Mouse (Mus musculus): ENCODE measurements around the gene C1qtnf4. TPM values are rescaled to one million over a fixed set of nuclear protein-coding genes. Genes with fewer than 3 reads are reported as not detected.

C1qtnf4 gene
- 1 to 10 TPM; 3.3 to 4.8 TPM for total RNA-seq (2021)
- long read RNA-seq, experiment 1, partial matches to known transcripts = 18 of 18 reads
- long read RNA-seq, experiment 1, other reads (novel, unspliced or antisense) = 0 of 18 reads
- long read RNA-seq, experiment 2, partial matches to known transcripts = 11 of 12 reads
- long read RNA-seq, experiment 2, other reads (novel, unspliced or antisense) = 1 of 12 reads

DNA sequence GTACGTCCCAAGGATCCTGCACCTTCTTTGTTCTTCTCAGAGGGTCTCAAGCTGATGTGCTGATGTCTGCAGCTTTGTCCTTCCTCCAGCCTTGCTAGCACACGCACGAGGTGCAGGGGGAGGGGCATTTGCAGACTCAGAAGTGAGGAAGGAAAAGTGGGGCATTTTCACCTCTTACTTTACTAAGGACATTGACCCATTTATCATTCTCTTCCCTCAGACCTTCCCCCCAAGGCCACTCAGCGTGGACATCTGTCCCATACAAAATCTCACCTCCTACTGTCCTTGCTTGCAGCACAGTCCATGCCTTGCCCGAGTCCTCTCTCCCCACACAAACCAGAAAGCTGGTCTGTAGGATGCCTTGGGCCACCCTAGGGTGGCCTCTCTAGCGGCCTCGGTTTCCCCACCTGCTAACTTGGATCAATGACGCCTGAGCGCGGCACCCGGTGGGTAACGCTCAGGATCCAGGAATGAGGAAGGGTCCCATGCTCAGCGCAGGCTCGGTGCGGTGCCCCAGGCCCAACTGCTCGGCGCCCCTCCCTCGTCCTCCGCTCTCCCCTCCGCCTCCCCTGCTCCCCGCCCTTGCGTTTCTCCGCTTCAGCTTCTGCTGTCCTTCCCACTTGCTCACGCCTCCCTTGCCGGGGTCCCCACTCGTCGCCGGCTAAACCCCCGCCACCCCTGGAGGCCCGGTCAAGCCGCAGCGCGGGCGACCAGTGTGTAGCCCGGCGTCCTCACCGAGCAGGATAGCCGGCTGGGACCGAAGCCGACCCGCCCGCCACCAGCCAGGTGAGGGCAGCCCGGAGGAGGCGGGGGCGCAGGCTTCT, at the start of gene C1qtnf4:
C1qtnf4 (plus strand) TSS at position 643 of the 824 bp plus-strand sequence.
- peak; percentile 43 for DNase-seq

DNA sequence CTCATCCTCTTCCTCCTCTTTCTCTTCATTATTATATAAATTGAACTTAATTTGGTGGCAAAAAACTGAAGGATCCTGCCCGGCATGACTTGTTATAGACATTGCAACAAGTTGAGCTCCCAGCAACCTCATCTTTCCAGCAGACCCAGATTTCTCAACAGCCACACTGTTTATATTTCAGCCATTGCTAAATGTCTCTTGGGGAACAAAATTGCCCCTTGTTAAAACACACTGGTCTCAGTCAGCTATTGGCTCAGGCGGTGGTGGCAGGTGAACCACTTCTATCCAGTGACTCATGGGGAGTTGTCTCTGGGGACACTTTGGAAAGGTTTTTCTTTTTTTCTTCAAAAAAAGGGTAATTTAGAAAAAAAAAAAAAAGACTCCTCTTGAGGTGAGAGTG, 47.0 kb upstream of the C1qtnf4 start:
- peak; percentile 14 for DNase-seq

DNA sequence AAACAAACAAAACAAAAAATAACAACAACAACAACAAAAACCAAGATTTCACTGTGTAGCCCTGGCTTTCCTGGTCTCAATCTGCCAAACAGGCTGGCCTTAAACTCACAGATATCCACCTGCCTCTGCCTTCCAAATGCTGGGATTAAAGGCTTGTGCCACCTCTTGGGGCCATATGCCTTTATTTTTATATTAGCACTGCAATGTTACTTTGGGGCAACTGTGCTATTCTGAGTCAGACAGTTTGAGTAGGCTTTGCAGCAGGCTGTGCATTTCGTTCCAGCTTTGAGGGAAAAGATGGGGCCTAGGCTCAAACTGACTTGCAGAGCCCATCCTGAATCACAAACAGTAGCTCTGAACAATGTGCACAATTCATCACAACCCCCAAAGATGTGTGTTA, 42.0 kb upstream of the C1qtnf4 start:
- DNase-seq = no peak

DNA sequence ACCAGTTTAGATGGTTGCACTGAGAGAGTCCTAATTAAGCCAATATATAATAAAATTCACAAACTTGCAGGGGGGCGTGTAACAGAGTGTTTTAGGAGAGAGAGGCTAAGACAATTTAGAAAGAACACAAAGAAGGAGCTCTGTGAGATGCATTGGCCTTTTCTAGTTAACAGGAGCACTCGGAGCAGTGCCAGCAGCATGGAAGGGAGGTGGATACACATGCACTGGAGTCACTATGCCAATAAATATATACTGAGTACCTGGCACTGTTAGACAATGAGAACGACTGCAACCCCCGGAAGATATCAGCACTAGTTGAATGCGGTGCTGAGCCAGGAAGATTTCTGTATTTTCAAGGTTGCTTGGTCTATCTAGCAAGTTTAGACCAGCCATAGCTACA, 41.4 kb upstream of the C1qtnf4 start:
- no peak for DNase-seq

DNA sequence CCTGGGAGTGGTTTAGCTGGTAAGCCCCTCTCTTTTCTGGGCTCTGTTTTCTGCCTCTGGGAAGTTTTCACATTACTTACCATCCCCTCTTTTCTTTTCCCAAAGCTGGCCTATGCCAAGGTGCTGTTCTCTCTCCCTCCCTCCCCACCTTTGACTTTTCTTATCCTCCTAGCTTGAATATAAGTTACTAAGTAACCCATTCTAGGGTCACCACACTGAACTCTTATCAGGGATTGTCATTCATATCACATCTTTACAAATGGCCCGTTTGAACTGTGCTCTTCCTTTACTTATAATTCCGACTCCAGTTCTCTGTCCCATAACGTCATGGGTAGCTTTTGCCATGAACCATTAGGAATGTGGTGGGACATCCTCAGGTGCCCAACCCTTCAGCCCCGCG, 40.4 kb upstream of the C1qtnf4 start:
- DNase-seq = no peak

DNA sequence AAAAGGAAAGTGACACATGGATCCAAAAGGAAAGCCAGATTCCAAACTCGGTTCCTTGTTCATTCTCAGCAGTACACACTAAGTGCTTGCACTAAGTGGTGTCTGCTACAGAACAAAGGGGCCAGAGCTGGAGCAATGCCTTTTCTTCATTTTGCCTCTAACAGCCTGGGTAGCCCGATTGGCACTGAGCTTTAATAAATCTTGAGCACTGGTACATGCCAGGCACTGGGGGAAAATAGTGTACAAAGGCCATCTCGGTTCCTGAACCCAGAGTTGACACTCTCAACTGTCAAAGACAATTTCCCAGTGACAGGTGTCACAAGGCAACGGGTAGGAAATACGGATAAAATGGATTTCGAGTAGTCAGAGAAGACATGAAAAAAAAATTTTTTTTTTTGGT, 39.5 kb upstream of the C1qtnf4 start:
- peak; percentile 63 for DNase-seq

DNA sequence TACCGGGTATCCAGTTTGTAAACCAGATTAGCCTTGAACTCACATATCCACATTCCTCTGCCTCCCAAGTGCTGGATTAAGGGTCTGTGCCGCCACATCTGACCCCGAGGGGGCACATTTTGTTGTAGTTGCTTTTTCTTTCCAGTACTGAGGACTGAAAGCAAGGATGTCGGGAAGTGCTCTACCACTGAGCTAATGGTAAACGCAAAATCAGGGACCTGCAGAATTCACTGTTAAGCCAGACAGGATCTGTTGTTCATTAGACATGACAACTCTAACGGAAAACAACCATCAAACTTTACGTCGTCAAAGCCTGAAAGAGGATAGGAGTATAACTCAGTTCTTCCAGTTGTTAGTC, 39.1 kb upstream of the C1qtnf4 start:
- DNase-seq = no peak

DNA sequence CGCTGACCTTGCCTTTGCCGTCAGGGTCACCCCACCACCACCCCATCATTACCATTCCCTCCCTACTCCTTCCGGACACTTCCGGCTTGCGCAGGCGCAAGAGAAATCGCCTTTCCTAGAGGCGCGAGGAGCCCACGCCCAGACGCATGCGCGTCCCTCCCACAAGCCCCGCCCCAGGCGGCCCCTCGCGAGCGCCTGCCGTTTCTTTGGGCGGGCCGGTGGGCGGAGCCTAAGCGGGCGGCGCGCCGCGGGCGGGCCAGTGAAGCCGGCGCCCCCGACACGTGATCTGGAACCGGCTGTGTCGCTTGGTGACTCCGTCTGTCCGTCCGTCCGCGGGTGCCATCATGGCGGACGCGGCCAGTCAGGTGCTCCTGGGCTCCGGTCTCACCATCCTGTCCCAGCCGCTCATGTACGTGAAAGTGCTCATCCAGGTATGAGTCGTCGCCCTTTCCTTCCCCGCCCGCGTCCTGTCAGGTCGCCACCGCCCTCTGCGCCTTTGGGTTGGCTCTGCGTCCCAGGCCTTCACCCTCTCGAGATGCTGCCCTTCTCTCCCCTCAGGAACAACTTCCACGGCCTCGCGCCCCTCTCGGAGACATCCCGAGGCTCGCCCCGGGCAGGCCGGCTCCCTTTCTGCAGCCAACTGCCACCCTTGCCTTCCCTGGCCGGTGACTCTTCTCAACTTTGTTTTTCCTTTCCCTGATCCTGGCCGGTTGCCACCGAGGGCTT, 38.5 kb upstream of the C1qtnf4 start, which contains the start of gene Mtch2:
Mtch2 (plus strand) TSS at position 201 of the 726 bp plus-strand sequence.
- peak; percentile 100 for DNase-seq

DNA sequence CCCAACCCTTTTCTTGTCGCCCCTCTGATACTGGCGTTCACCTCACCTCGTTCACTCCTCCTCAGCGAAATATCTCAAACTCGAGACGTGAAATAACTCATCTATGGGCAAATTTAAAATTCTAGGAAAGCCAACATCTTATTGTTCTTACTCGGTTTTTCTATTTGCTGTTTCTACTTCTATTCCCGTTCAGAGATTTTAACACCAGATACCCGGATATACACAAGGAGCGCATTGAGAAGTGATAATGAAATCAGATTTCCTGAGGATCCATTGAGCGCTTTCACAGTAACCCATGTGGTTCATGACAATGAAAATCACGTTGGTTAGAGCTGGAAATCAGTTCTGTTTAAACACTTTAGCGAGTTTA, 38.0 kb upstream of the C1qtnf4 start:
- DNase-seq = no peak

DNA sequence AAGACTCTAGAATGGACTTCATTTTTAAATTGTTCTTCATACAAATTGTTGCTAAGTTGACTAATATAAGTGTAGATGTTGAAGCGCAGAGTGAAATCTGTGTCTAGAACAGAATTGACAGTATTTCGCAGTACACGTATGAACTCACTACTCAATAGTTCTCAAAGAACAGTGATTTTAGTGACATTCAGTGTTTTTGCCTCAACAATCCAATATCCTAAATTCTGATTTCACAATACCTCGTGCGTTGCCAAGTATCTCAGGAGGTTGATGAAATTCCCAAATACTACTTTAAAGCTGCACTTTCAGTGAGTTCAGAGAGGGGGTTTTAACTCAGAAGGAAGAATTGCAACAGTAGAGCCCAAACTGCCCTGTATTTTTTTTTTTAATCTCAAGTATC, 37.3 kb upstream of the C1qtnf4 start:
- no peak for DNase-seq

DNA sequence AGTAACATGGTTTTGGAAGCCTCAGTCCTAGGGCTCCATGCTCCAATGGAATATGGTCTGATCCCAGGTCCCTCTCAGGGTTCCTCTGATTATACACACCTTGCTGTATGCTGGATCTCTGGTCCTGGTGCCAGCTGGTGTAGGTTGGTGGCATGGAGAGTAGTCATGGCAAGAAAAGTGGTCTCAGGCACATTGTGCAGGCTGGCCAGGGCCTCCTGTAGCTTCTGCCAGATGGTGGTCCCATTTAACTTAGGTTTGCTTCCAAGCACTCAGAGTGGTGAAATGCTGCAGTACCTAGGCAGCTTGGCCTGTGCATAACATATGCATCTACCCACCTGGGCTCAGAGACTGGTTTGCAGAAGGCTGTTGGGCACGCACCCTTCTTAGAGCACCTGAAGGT, 35.3 kb upstream of the C1qtnf4 start:
- no peak for DNase-seq

DNA sequence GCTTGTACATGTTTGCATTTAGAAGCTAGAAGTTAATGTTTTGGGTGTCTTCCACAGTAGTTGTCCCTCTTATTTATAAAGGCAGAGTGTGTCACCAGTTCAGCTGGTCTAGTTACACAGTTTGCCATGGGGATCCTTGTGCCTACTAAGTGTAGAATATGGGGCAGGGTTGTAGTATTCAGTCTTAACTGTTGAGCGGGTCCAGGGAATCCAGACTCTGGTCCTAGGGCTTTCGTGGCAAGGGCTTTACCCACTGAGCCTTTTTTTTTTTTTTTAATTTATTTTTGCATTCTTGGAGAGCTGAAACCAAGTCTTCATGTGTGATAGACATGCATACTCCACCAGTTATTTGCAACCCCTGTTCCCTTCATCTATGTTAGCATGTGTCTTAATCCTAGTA, 24.2 kb upstream of the C1qtnf4 start:
- DNase-seq = no peak

DNA sequence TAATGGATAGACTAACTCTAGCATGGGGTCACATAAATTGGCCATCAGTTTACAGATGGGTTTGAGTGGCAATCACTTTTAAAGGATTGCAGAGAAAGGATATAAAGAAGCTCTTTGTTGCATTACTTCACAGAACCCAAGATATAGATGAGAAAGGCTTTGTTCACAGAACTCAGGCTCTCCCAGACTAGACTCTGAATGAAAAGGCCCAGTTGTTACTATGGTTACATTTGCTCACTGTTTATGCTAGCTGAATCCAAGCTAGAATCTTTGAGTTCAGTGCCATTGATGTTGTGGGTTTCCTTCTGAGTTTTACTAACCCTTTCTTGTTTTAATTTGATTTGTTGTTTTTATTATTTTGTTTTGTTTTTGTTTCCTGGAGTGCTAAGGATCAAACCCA, 21.5 kb upstream of the C1qtnf4 start:
- DNase-seq = no peak

DNA sequence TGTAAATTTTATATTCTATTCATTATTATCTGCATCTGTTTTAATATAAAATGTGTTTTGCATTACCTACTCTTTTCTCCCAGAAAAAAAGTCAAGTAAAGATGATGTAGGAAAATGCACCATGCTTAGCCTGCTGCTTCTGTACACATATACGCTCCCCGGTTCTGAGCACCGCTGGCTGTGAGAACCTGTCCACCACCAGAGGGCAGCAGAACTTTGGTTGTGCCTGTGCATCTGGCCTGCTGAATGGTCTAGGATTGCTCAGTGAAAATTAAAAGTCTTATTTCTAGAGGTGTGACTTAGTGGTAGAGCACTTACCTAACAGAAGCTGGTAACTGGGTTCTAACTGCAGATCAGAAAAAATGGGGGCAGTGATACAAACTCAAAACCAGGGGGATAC, 19.1 kb upstream of the C1qtnf4 start:
- peak; percentile 91 for DNase-seq

DNA sequence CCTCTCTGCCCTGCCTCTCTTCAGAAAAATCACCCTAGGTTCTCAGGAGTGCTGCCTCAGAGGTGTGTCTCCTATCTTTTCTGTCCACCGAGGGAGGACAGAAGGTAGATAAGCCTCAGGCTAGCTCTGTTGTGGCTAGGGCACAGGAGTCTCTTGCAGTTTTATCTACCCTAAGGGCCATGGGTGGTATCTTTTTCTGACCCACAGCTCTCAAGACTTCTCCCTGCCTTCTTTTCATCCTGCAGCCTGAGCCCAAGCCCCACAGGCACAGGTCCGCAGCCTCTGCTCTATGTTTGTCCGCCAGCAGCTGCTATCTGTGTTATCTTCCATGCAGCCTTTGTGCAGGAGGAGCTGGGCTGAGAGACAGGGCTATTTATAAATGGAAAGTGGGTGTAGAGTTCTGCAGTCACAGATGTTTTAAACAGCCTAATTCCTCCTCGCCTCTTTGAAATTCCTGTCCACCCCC, 15.5 kb upstream of the C1qtnf4 start:
- no peak for DNase-seq

DNA sequence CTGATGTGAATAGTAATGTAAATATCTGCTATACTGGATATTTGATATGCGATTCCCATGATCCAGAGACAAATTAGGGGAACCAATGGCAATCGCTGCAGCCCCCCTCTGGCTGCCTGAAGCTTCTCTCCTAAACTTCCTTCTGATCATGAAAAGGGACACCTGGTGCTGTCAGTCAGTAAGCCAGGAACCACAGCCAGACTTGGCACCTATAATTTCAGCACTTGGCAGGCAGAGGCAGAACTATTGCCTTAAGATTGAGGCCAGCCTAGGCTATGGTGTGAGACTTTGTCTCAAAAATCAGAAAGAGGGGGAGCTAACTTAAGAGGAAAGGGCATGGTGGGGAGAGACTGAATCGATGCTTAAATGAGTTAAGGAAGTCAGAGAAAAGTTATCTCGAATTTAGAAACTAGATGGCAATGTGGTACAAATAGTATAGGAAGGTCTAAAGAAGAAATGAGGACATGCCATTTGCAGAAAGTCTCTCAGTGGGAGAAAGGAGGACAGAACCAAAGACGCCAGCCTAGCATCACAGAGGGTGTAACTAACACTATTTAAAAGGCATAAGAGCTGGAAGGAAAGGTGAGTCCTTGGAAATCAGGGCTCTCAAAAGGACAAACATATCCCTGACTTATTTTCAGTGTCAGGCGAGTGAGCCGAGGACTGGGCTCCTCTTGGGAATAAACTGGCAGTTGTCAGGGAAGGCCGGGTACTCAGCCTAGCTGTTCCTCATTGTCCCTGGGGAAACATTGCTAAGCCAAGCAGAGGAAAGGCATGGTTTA, 14.3 kb upstream of the C1qtnf4 start:
- peak; percentile 61 for DNase-seq

DNA sequence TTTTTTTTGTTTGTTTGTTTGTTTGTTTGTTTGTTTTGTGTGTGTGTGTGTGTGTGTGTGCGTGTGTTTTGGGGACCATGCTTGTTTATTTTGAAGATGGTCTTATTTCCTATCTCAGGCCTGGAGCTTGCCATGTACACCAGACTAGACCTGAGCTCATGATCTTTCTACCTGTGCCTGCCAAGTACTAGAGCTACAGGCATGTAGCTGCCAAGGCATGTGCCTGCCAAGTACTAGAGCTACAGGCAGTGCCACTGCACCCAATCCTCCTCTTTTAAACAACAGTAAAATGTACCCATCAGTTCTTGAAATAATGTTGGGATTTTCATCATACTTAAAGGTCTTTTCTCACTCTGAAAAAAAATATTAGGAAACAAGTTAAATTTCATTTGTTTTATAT, 11.6 kb upstream of the C1qtnf4 start:
- no peak for DNase-seq

DNA sequence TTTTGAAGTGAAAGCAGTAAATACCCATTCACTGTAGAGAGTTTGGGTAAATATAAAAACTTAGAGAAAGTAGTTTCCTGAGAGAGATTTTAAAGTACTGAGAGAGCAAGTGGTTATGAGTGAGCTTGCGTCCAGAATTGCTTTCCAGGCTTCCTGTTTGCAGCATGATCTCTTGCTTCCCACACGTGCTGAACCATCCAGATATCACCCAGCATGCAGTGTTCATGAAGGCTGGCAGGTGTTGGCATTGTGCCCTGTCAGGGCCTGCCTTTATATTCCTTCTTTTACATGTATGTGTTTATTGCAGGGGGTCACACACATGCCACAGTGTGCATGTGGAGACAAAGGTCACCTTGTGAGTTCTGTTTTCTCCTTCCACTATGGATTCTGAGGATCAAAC, 10.4 kb upstream of the C1qtnf4 start:
- DNase-seq = no peak

DNA sequence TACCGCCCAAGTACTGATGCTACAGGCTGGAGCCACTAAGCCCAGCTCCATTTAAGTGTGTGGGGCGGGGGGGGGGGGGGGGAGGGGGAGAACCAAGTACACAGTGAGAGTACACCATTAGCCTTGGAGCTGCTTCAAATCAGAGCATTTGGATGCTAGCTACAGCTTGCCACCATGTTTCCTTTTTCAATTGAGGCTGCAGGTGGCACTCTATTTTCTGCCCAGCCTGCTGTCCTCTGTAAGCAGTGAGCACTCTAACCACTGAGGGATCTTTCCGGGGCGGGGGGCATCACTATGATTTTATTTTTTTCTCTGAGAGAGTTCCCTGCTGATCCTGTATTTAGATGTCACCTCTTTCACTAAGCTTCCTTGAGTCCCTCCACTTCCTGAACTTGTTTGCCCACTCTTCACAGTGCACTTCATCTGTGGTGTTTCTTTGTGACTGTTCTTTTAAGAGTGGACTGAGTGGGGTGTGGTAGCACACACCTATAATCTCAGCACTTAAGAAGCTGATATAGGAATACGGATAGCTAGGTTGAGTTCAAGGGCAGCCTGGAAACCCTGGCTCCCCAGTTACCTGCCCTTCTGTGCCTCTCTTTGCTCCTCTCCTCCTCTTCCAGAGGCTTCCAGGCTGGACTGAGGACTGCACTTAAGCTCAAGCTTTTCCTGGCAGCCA, 7.9 kb upstream of the C1qtnf4 start:
- no peak for DNase-seq

DNA sequence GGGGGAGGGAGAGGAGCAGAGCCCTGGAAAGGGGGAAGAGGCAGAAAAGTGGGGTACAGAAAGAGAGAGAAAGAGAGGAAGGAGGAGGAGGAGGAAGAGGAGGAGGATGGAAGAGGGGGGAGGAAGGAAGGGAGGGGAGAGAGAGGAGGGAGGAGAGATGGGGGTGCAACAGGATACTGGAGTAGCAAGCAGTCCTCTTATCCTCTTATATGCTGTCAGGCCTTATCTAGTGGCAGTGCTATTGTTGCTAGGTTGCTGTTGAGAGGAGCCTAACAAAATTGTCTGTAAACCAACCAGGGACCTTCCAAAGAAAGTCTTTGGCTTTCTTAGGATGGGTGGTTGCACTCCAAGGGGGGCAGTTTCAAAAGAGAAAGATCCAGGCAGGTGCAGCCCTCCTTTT, 6.2 kb upstream of the C1qtnf4 start:
- DNase-seq = no peak

DNA sequence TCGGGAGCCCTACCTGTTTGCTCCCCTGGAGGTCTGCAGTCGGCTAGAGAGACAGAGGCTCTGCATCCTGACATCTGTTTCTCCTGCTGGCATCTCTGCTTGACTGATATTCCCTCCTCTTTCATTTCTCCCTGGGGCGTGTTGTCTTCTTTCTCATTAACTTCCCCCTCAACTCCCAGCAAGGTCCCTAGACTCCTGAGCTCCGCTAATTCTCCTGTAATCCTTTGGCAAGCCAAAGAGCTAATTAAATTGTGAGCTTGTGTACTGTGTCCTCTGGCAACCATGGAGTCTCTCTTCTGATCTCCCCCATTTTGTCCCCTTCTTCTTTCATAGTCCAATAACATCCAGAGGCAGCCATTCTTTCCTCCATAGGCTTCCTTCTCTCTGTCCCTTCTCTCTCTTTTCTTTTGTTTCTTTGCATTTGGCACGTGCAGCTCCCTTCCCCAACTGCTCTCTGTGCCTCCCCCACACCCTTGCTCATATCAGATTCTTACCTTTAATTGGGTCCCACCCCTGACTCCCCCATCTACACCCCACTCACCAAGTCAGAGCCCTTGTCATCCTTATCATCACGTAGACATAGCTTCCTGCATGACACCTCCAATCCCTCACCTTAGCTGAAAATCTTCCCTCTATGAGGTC, 5.4 kb upstream of the C1qtnf4 start:
- DNase-seq = no peak

Data from adrenal gland, postnatal 10 days (tissue).